Mouse (Mus musculus) midbrain, postnatal 0 days (tissue): ENCODE measurements around the gene Gm6040. TPM values are rescaled to one million over a fixed set of nuclear protein-coding genes. Genes with fewer than 3 reads are reported as not detected.

Experiments
- ATAC-seq: fragments of 200-750 bp; cut with Nextera tagmentation; 2 replicates; pipeline ENCODE4 v1.8.0; 2017; ENCODE audit warnings: moderate number of reproducible peaks, mild to moderate bottlenecking, moderate TSS enrichment, moderate library complexity; ENCODE audit not compliant: low FRiP score
- DNase-seq: peaks from one replicate; pipeline ENCODE4 v3.0.0-alpha.2; 2015; ENCODE audit warnings: low spot score
- H3K27ac ChIP-seq: fragments of 300-500 bp; sonication (generic); 2 replicates; pipeline ENCODE4 v1.5.1; 2014; ENCODE audit warnings: low read depth, mild to moderate bottlenecking, low read length, mixed read lengths
- H3K27me3 ChIP-seq: fragments of 300-500 bp; sonication (generic); 2 replicates; pipeline ENCODE4 v1.6.1; 2014; ENCODE audit warnings: low read length, control low read depth, mixed read lengths; ENCODE audit not compliant: insufficient read depth
- H3K36me3 ChIP-seq: fragments of 300-500 bp; sonication (generic); 2 replicates; pipeline ENCODE4 v1.6.1; 2014; ENCODE audit warnings: low read length, control low read depth, mixed read lengths; ENCODE audit not compliant: insufficient read depth
- H3K4me1 ChIP-seq: fragments of 300-500 bp; sonication (generic); 2 replicates; pipeline ENCODE4 v1.6.1; 2014; ENCODE audit warnings: mild to moderate bottlenecking, control low read depth, antibody characterized with exemption, low read length, mixed read lengths; ENCODE audit not compliant: insufficient read depth
- H3K4me2 ChIP-seq: fragments of 300-500 bp; sonication (generic); 2 replicates; pipeline ENCODE4 v1.6.1; 2014; ENCODE audit warnings: low read depth, mild to moderate bottlenecking, low read length, mixed read lengths; ENCODE audit not compliant: poor library complexity, severe bottlenecking
- H3K4me3 ChIP-seq: fragments of 300-500 bp; sonication (generic); 2 replicates; pipeline ENCODE4 v1.5.1; 2014; ENCODE audit warnings: low read depth, mild to moderate bottlenecking, low read length, moderate library complexity
- H3K9ac ChIP-seq: fragments of 300-500 bp; sonication (generic); replicated peaks from 2 replicates; pipeline ENCODE4 v1.6.1; 2014; ENCODE audit warnings: mild to moderate bottlenecking, low read length, moderate library complexity, mixed read lengths; ENCODE audit not compliant: poor library complexity, severe bottlenecking
- H3K9me3 ChIP-seq: fragments of 300-500 bp; sonication (generic); 2 replicates; pipeline ENCODE4 v1.6.1; 2016; ENCODE audit warnings: low read length, control low read depth
- CTCF ChIP-seq: IDR thresholded peaks from 2 replicates; pipeline ENCODE4 v1.5.1; 2016; ENCODE audit warnings: antibody characterized with exemption, mild to moderate bottlenecking
- WGBS: fragments of 180-500 bp; shearing (Covaris S2); extraction: QIAGEN DNeasy Blood & Tissue Kit; methylation state at CpG from one replicate; pipeline ENCODE4 v1.1.7; 2014; 5-methylcytosine and 5-hydroxymethylcytosine counted together
- polyA plus RNA-seq: library from polyadenylated mRNA; unstranded; fragments of >200 nt; fragmentation: Nextera tagmentation; extraction: Ambion mirVana; gene quantifications from 2 replicates; pipeline ENCODE4 v1.2.1, GENCODE M21; 2015
- total RNA-seq: library from RNA; depleted of rRNA; stranded (reverse); fragments of >200 nt; gene quantifications from 2 replicates; pipeline ENCODE4 v1.2.3, GENCODE M21; 2014; rRNA removed

The Gm6040 gene
- total RNA-seq (not detected in 2 replicates), polyA plus RNA-seq (not detected in 2 replicates)

DNA sequence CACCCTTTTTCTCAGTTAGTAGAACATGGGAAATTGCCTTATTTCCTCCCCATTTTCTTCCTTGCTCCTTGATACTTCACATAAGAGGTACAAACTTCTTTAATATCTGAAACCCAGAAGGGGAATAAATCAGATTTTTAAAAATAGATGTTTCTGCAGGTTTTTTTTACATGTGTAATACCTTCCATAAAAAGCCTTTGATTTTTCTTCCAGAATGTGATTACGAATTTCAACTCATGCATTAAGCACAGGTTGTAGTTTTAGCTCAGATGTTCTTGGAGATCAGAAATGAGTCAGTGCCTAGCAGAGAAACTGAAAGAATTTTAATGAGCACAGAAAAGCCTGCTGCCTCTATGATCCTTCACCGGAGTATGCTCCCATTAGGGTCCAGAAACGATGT is at the start of gene Gm6040:
Gm6040 (minus strand) TSS at position 101 of the 400 bp plus-strand sequence.
- ATAC-seq (no peak), DNase-seq (no peak)
- Histone ChIP-seq H3K36me3 (no peaks in the 10 kb centered on the region), H3K9me3 (peaks cover 25% of the 10 kb centered on the region), H3K4me3 (no peak within 1 kb of the TSS), H3K4me1 (no peaks in the 10 kb centered on the region), H3K27me3 (no peaks in the 10 kb centered on the region), H3K4me2 (no peak within 1 kb of the TSS), H3K9ac (no peak within 1 kb of the TSS), H3K27ac (no peak within 1 kb of the TSS)
- 70% methylated on average over 3 of the region's 3 CpGs for WGBS
- TF ChIP-seq CTCF = no peak

GRCm38 (mm10) chr8:20964531-20964930 is 42.7 kb upstream of the Gm6040 start:
- peaks cover 12% of the 10 kb centered on the region; the same call in 1 of the 2 replicates for H3K9me3 ChIP-seq
- no peak for TF ChIP-seq CTCF
- no peaks in the 10 kb centered on the region for H3K4me1 ChIP-seq
- no peak overlapping the region for H3K4me2 ChIP-seq
- no peaks in the 10 kb centered on the region for H3K36me3 ChIP-seq
- H3K4me3 ChIP-seq = no peak overlapping the region
- WGBS = 78% methylated on average over 2 of the region's 2 CpGs
- H3K9ac ChIP-seq = no peak overlapping the region
- no peaks in the 10 kb centered on the region for H3K27me3 ChIP-seq
- DNase-seq (no peak), ATAC-seq (no peak)
- H3K27ac ChIP-seq = no peak overlapping the region

GRCm38 (mm10) chr8:20944610-20945009 is 22.7 kb upstream of the Gm6040 start, which contains the start of gene AY761185:
Gene AY761185 (minus strand): TSS chr8:20944710.
- Histone ChIP-seq H3K4me1 (no peaks in the 10 kb centered on the region), H3K9me3 (peaks cover 9% of the 10 kb centered on the region; the same call in 1 of the 2 replicates), H3K27me3 (no peaks in the 10 kb centered on the region), H3K36me3 (no peaks in the 10 kb centered on the region), H3K9ac (no peak within 1 kb of the TSS), H3K4me2 (no peak within 1 kb of the TSS), H3K27ac (no peak within 1 kb of the TSS), H3K4me3 (no peak within 1 kb of the TSS)
- TF ChIP-seq CTCF = no peak
- WGBS = 75% methylated on average over 3 of the region's 3 CpGs
- DNase-seq (no peak), ATAC-seq (no peak)

- DNase-seq = no peak
- H3K4me2 ChIP-seq = no peak overlapping the region
- no peak for ATAC-seq
- no peaks in the 10 kb centered on the region for H3K4me1 ChIP-seq
- H3K36me3 ChIP-seq = no peaks in the 10 kb centered on the region
- H3K9me3 ChIP-seq = peaks cover 17% of the 10 kb centered on the region; the same call in 1 of the 2 replicates
- no peaks in the 10 kb centered on the region for H3K27me3 ChIP-seq
- H3K9ac ChIP-seq = no peak overlapping the region
- H3K27ac ChIP-seq = no peak overlapping the region
- no peak overlapping the region for H3K4me3 ChIP-seq
- 82% methylated on average over 1 of the region's 1 CpGs for WGBS
- TF ChIP-seq CTCF = no peak
Observed at GRCm38 (mm10) chr8:20912288-20912687, 9.6 kb downstream of the Gm6040 start.

DNA sequence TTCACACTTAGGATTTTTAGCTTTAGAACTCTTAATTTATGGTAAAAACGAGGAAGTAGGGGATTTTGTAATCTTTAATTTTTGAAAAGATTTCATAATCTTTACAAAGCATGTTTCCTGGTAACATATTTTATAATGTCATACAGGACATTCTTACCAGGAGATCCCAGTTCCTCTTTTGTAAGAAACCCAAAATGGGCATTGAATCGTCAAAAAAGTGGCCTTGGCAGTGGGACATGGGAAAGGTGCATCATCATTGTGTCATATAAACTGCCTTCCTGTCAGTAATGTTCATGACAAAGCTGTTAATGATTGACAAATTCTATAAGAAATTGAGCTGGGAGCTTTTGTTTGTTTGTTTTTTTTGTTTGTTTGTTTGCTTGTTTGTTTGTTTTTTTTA is 13.6 kb downstream of the Gm6040 start:
- H3K9me3 ChIP-seq = peaks cover 18% of the 10 kb centered on the region; the same call in 1 of the 2 replicates
- H3K36me3 ChIP-seq = no peaks in the 10 kb centered on the region
- no peak overlapping the region for H3K4me3 ChIP-seq
- DNase-seq (no peak), ATAC-seq (no peak)
- H3K4me1 ChIP-seq = no peaks in the 10 kb centered on the region
- no peak overlapping the region for H3K4me2 ChIP-seq
- H3K27me3 ChIP-seq = no peaks in the 10 kb centered on the region
- 53% methylated on average over 2 of the region's 2 CpGs for WGBS
- no peak for TF ChIP-seq CTCF
- no peak overlapping the region for H3K27ac ChIP-seq
- H3K9ac ChIP-seq = no peak overlapping the region

DNA sequence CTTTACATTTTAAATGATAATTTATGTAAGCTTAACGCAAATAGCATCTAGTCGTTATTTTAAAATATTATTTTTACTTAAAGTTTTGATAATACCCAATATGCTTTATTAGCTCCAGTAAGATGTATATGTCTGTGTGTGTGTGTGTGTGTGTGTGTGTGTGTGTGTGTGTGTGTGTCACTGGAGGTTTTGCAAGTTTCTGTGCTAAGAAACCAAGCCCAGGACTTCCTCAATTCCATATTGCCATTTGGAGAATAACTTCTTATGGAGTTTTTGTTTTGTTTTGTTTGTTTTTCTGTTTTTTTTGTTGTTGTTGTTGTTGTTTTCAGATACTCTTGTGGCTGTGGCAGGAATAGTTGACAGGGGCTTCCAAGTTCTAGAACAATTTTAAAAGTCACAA is 14.8 kb downstream of the Gm6040 start:
- DNase-seq (no peak), ATAC-seq (no peak)
- H3K4me2 ChIP-seq = no peak overlapping the region
- H3K9me3 ChIP-seq = peaks cover 18% of the 10 kb centered on the region; the same call in 1 of the 2 replicates
- H3K36me3 ChIP-seq = no peaks in the 10 kb centered on the region
- TF ChIP-seq CTCF = no peak
- WGBS = 90% methylated on average over 2 of the region's 2 CpGs
- H3K27ac ChIP-seq = no peak overlapping the region
- no peak overlapping the region for H3K9ac ChIP-seq
- H3K4me1 ChIP-seq = no peaks in the 10 kb centered on the region
- no peaks in the 10 kb centered on the region for H3K27me3 ChIP-seq
- no peak overlapping the region for H3K4me3 ChIP-seq
